Mouse (Mus musculus) lung, adult 2 months (tissue): ENCODE data around the gene Gm49630.
"Not testable (repeated sequence)": the region's sequence is repeated elsewhere in the genome, so short reads cannot be mapped to it uniquely, and the experiment has no call there.

Source experiments
- CTCF ChIP-seq: fragments of 200-500 bp; IDR thresholded peaks from 2 replicates; pipeline ENCODE4 v1.5.1; 2011; ENCODE audit warnings: mild to moderate bottlenecking, low read length, control low read depth; ENCODE audit not compliant: insufficient read depth
- POLR2A ChIP-seq: fragments of 200-500 bp; IDR thresholded peaks from 2 replicates; pipeline ENCODE4 v1.6.1; 2011; ENCODE audit warnings: low read depth, mild to moderate bottlenecking, control low read depth, low read length, borderline replicate concordance; ENCODE audit errors: extremely low read depth

GRCm38 (mm10) chr17:7366265-7366664, 5.5 kb downstream of the Gm49630 start:
- not testable (repeated sequence) for TF ChIP-seq POLR2A, CTCF
